Mouse (Mus musculus): ENCODE data around the gene Dtx3l.

- TF ChIP-seq GATA1 (IDR thresholded peaks at IDR 0.05; ENCODE audit: low read length) (no peak), TAL1 (IDR thresholded peaks at IDR 0.05; ENCODE audit: low read length) (no peak)
These were observed 48.3 kb downstream of the Dtx3l start for GRCm38 (mm10) chr16:35890645-35891044.
